Mouse (Mus musculus): ENCODE measurements around the gene Itgav. TPM values are rescaled to one million over a fixed set of nuclear protein-coding genes. Genes with fewer than 3 reads are reported as not detected.

Gene Itgav
- polyA plus RNA-seq, 1 experiment from 2014 or later: 74.3 TPM

- H3K27me3 ChIP-seq (ENCODE audit: control insufficient read depth, insufficient read depth, low read length): no peaks in the 10 kb centered on the region
- ATAC-seq (ENCODE audit: low FRiP score, low TSS enrichment) (peak; percentile 92), DNase-seq (ENCODE audit: low spot score) (peak; percentile 73)
- TF ChIP-seq EP300 (optimal IDR thresholded peaks at IDR 0.05) (no peak), CTCF (IDR thresholded peaks at IDR 0.05; ENCODE audit: low read depth) (no peak)
- no peak overlapping the region for H3K4me3 ChIP-seq (ENCODE audit: low read depth, low read length)
- H3K4me1 ChIP-seq (replicated peaks; ENCODE audit: control insufficient read depth, insufficient read depth): no peaks in the 10 kb centered on the region
- H3K27ac ChIP-seq (replicated peaks): no peak overlapping the region
- no peaks in the 10 kb centered on the region for H3K36me3 ChIP-seq (ENCODE audit: control insufficient read depth, insufficient read depth, low read length)
- WGBS: 15% methylated on average over 6 of the region's 6 CpGs
- no peaks in the 10 kb centered on the region for H3K9me3 ChIP-seq (ENCODE audit: control insufficient read depth, low read length)
- H3K9ac ChIP-seq (ENCODE audit: low read length): no peak overlapping the region
- H3K4me2 ChIP-seq (replicated peaks; ENCODE audit: low read depth): no peak overlapping the region
Measured at GRCm38 (mm10) chr2:83714783-83715182, 9.4 kb upstream of the Itgav start.

- TF ChIP-seq CTCF (IDR thresholded peaks at IDR 0.05; ENCODE audit: low read depth) (no peak), EP300 (optimal IDR thresholded peaks at IDR 0.05) (no peak)
- ATAC-seq (ENCODE audit: low FRiP score, low TSS enrichment): no peak
- Histone ChIP-seq H3K9ac (ENCODE audit: low read length) (no peak overlapping the region), H3K36me3 (ENCODE audit: control insufficient read depth, insufficient read depth, low read length) (no peaks in the 10 kb centered on the region), H3K4me1 (replicated peaks; ENCODE audit: control insufficient read depth, insufficient read depth) (peaks cover under 1% of the 10 kb centered on the region; the same call in 1 of the 2 replicates), H3K27me3 (ENCODE audit: control insufficient read depth, insufficient read depth, low read length) (no peaks in the 10 kb centered on the region), H3K4me3 (ENCODE audit: low read depth, low read length) (no peak overlapping the region), H3K9me3 (ENCODE audit: control insufficient read depth, low read length) (no peaks in the 10 kb centered on the region), H3K27ac (replicated peaks) (no peak overlapping the region), H3K4me2 (replicated peaks; ENCODE audit: low read depth) (no peak overlapping the region)
- DNase-seq (ENCODE audit: low spot score): no peak
- 86% methylated on average over 4 of the region's 4 CpGs for WGBS
Measured at GRCm38 (mm10) chr2:83718341-83718740, 5.9 kb upstream of the Itgav start.

- no peak for TF ChIP-seq CTCF (IDR thresholded peaks at IDR 0.05; ENCODE audit: low read depth)
- Histone ChIP-seq H3K36me3 (ENCODE audit: control insufficient read depth, insufficient read depth, low read length) (no peaks in the 10 kb centered on the region), H3K9me3 (ENCODE audit: control insufficient read depth, low read length) (no peaks in the 10 kb centered on the region), H3K27me3 (ENCODE audit: control insufficient read depth, insufficient read depth, low read length) (no peaks in the 10 kb centered on the region), H3K4me2 (replicated peaks; ENCODE audit: low read depth) (no peak overlapping the region), H3K4me1 (replicated peaks; ENCODE audit: control insufficient read depth, insufficient read depth) (peaks cover 6% of the 10 kb centered on the region; the same call in 1 of the 2 replicates), H3K27ac (replicated peaks) (no peak overlapping the region), H3K9ac (ENCODE audit: low read length) (no peak overlapping the region), H3K4me3 (ENCODE audit: low read depth, low read length) (no peak overlapping the region)
- ATAC-seq (ENCODE audit: low FRiP score, low TSS enrichment) (no peak), DNase-seq (ENCODE audit: low spot score) (no peak)
- WGBS: 87% methylated on average over 3 of the region's 3 CpGs
Measured at GRCm38 (mm10) chr2:83721635-83722034, 2.6 kb upstream of the Itgav start.

GRCm38 (mm10) chr2:83722936-83723335 is 1.3 kb upstream of the Itgav start:
- TF ChIP-seq CTCF (IDR thresholded peaks at IDR 0.05; ENCODE audit: low read depth) (no peak), EP300 (optimal IDR thresholded peaks at IDR 0.05) (no peak)
- no peaks in the 10 kb centered on the region for H3K36me3 ChIP-seq (ENCODE audit: control insufficient read depth, insufficient read depth, low read length)
- H3K4me1 ChIP-seq (replicated peaks; ENCODE audit: control insufficient read depth, insufficient read depth): peaks cover 6% of the 10 kb centered on the region; the same call in 1 of the 2 replicates
- DNase-seq (ENCODE audit: low spot score) (no peak), ATAC-seq (ENCODE audit: low FRiP score, low TSS enrichment) (no peak)
- H3K27ac ChIP-seq (replicated peaks): peak overlapping the region; percentile 99; the same call in 1 of the 2 replicates
- H3K4me3 ChIP-seq (ENCODE audit: low read depth, low read length): no peak overlapping the region
- no peak overlapping the region for H3K9ac ChIP-seq (ENCODE audit: low read length)
- no peaks in the 10 kb centered on the region for H3K9me3 ChIP-seq (ENCODE audit: control insufficient read depth, low read length)
- H3K4me2 ChIP-seq (replicated peaks; ENCODE audit: low read depth): peak overlapping the region; percentile 79
- H3K27me3 ChIP-seq (ENCODE audit: control insufficient read depth, insufficient read depth, low read length): no peaks in the 10 kb centered on the region

GRCm38 (mm10) chr2:83723346-83723745 is 851 bp upstream of the Itgav start:
- DNase-seq (ENCODE audit: low spot score) (no peak), ATAC-seq (ENCODE audit: low FRiP score, low TSS enrichment) (no peak)
- Histone ChIP-seq H3K9me3 (ENCODE audit: control insufficient read depth, low read length) (no peaks in the 10 kb centered on the region), H3K4me2 (replicated peaks; ENCODE audit: low read depth) (peak overlapping the region; percentile 79), H3K27ac (replicated peaks) (peak overlapping the region; percentile 99), H3K4me1 (replicated peaks; ENCODE audit: control insufficient read depth, insufficient read depth) (peaks cover 6% of the 10 kb centered on the region; the same call in 1 of the 2 replicates), H3K4me3 (ENCODE audit: low read depth, low read length) (peak overlapping the region; percentile 95), H3K36me3 (ENCODE audit: control insufficient read depth, insufficient read depth, low read length) (no peaks in the 10 kb centered on the region), H3K27me3 (ENCODE audit: control insufficient read depth, insufficient read depth, low read length) (no peaks in the 10 kb centered on the region), H3K9ac (ENCODE audit: low read length) (peak overlapping the region; percentile 96)
- TF ChIP-seq EP300 (optimal IDR thresholded peaks at IDR 0.05) (no peak), CTCF (IDR thresholded peaks at IDR 0.05; ENCODE audit: low read depth) (no peak)
- 37% methylated on average over 2 of the region's 2 CpGs for WGBS

GRCm38 (mm10) chr2:83724827-83725730 is 882 bp downstream of the Itgav start:
- H3K27me3 ChIP-seq (ENCODE audit: control insufficient read depth, insufficient read depth, low read length): no peaks in the 10 kb centered on the region
- TF ChIP-seq CTCF (IDR thresholded peaks at IDR 0.05; ENCODE audit: low read depth): no peak
- no peak for TF ChIP-seq EP300 (optimal IDR thresholded peaks at IDR 0.05)
- H3K27ac ChIP-seq (replicated peaks): peak overlapping the region; percentile 99
- ATAC-seq (ENCODE audit: low FRiP score, low TSS enrichment) (peak; percentile 59), DNase-seq (ENCODE audit: low spot score) (peak; percentile 62)
- H3K36me3 ChIP-seq (ENCODE audit: control insufficient read depth, insufficient read depth, low read length): no peaks in the 10 kb centered on the region
- peak overlapping the region; percentile 95 for H3K4me3 ChIP-seq (ENCODE audit: low read depth, low read length)
- H3K4me1 ChIP-seq (replicated peaks; ENCODE audit: control insufficient read depth, insufficient read depth): peaks cover 15% of the 10 kb centered on the region
- H3K4me2 ChIP-seq (replicated peaks; ENCODE audit: low read depth): peak overlapping the region; percentile 79
- WGBS: 2% methylated on average over 34 of the region's 44 CpGs
- H3K9me3 ChIP-seq (ENCODE audit: control insufficient read depth, low read length): no peaks in the 10 kb centered on the region
- peak overlapping the region; percentile 96 for H3K9ac ChIP-seq (ENCODE audit: low read length)
